Mouse (Mus musculus) erythroblast, embryonic 14.5 days (primary cell): ENCODE data around the gene Fam131a.

Source experiments
- GATA1 ChIP-seq: IDR thresholded peaks from 2 replicates; pipeline ENCODE4 v1.6.1; 2012; ENCODE audit warnings: low read length, inconsistent platforms, mixed read lengths
- TAL1 ChIP-seq: IDR thresholded peaks from 3 replicates; pipeline ENCODE4 v1.6.1; 2012; ENCODE audit warnings: low read length, inconsistent platforms, mixed read lengths

DNA sequence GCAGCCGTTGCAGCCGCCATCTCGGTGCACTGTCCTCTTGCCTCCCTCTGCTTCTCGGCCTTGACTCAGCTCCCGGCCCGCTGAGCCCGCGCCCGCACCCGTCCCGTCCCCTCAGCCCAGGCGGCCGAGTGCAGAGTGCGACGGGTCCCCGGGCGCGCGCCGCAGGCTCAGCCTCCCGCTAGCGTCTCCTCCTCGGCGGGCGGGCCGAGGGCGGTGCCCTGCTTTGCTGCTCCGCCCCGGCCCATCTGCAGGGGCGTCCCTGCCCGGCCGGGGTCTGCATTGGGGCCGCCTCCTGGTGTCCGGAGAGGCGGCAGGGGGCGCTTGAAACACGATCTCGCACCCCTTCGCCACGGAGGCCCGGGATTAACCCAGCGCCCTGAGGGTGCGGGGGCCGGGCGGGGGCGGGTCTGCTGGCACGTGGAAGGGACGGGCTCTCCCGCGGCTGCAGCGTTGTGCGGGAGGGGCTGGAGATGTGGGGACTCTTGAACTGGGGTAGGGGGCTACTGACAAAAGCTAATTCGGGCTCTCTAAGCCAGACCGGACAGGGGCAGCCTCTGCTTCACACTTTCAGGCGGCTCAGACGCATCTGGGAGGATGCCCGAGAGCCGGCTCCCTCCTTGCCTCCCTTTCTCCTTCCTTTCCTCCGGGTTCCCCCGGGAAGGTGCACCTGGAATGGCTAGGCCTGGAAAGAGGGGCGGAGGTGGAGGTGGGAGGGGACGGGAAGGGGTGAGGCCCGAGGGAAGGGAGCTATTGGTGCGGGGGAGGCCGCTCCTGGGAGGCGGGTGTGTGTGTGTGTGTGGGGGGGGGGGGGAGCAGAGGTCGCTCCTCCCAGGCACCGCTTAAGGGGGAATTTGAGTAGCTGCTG lies 23.2 kb downstream of the Fam131a start:
- no peak for TF ChIP-seq TAL1
- TF ChIP-seq GATA1: no peak
